Mouse (Mus musculus) heart, embryonic 14.5 days (tissue): ENCODE measurements around the gene Pkhd1. TPM values are rescaled to one million over a fixed set of nuclear protein-coding genes. Genes with fewer than 3 reads are reported as not detected.
"Not testable (repeated sequence)": the region's sequence is repeated elsewhere in the genome, so short reads cannot be mapped to it uniquely, and the experiment has no call there.

ENCODE experiments used
- ATAC-seq: fragments of 200-750 bp; cut with Nextera tagmentation; 2 replicates; pipeline ENCODE4 v1.8.0; 2017; ENCODE audit warnings: low read depth, moderate TSS enrichment; ENCODE audit not compliant: insufficient number of reproducible peaks, insufficient read depth, low FRiP score
- H3K27ac ChIP-seq, 2 experiments: fragments of 200-500 bp in 1 of 2; fragments of 300-500 bp in 1 of 2; sonication (generic) in 1 of 2; replicated peaks in 1 of 2; 2 replicates each; pipeline ENCODE4 v1.5.1; 2012 to 2014; ENCODE audit warnings: low read depth in 2 of 2, low read length in 2 of 2, control low read depth in 1 of 2, mild to moderate bottlenecking in 1 of 2, mixed read lengths in 1 of 2; ENCODE audit not compliant: control insufficient read depth in 1 of 2, insufficient read depth in 1 of 2
- H3K27me3 ChIP-seq: fragments of 300-500 bp; sonication (generic); 2 replicates; pipeline ENCODE4 v1.6.1; 2014; ENCODE audit warnings: mild to moderate bottlenecking, low read length, control low read depth; ENCODE audit not compliant: control insufficient read depth, insufficient read depth
- H3K36me3 ChIP-seq: fragments of 300-500 bp; sonication (generic); 2 replicates; pipeline ENCODE4 v1.6.1; 2014; ENCODE audit warnings: mild to moderate bottlenecking, control low read depth, low read length, mixed read lengths; ENCODE audit not compliant: control insufficient read depth, insufficient read depth
- H3K4me1 ChIP-seq, 2 experiments: fragments of 200-500 bp in 1 of 2; fragments of 300-500 bp in 1 of 2; sonication (generic) in 1 of 2; 2 replicates each; pipeline ENCODE4 v1.6.1; 2012 to 2014; ENCODE audit warnings: low read length in 2 of 2, control low read depth in 1 of 2, mixed read lengths in 1 of 2; ENCODE audit not compliant: control insufficient read depth in 2 of 2, insufficient read depth in 2 of 2
- H3K4me2 ChIP-seq: fragments of 300-500 bp; sonication (generic); 2 replicates; pipeline ENCODE4 v1.6.1; 2014; ENCODE audit warnings: mild to moderate bottlenecking, low read length
- H3K4me3 ChIP-seq, 2 experiments: fragments of 200-500 bp in 1 of 2; fragments of 300-500 bp in 1 of 2; sonication (generic) in 1 of 2; 2 replicates each; pipeline ENCODE4 v1.5.1; 2012 to 2014; ENCODE audit warnings: low read length in 2 of 2, mild to moderate bottlenecking in 2 of 2, control low read depth in 1 of 2, low read depth in 1 of 2, moderate library complexity in 1 of 2; ENCODE audit not compliant: control insufficient read depth in 1 of 2, insufficient read depth in 1 of 2
- H3K9ac ChIP-seq: fragments of 300-500 bp; sonication (generic); 2 replicates; pipeline ENCODE4 v1.6.1; 2014; ENCODE audit warnings: mild to moderate bottlenecking, low read length
- H3K9me3 ChIP-seq: fragments of 300-500 bp; sonication (generic); 2 replicates; pipeline ENCODE4 v1.6.1; 2016; ENCODE audit warnings: low read length, control low read depth; ENCODE audit not compliant: control insufficient read depth
- WGBS: fragments of 180-500 bp; shearing (Covaris S2); extraction: QIAGEN DNeasy Blood & Tissue Kit; methylation state at CpG from one replicate; pipeline ENCODE4 v1.1.7; 2014; 5-methylcytosine and 5-hydroxymethylcytosine counted together
- polyA plus RNA-seq: library from polyadenylated mRNA; unstranded; fragments of >200 nt; fragmentation: Nextera tagmentation; extraction: Ambion mirVana; gene quantifications from 2 replicates; pipeline ENCODE4 v1.2.1, GENCODE M21; 2014

The Pkhd1 gene
- polyA plus RNA-seq, 1 experiment from 2014 or later, result not detected

GRCm38 (mm10) chr1:20248169-20248568 lies 369.7 kb downstream of the Pkhd1 start:
- Histone ChIP-seq H3K36me3 (no peaks in the 10 kb centered on the region), H3K4me1 (no peaks in the 10 kb centered on the region), H3K9ac (no peak overlapping the region), H3K4me2 (no peak overlapping the region), H3K27me3 (no peaks in the 10 kb centered on the region), H3K27ac (no peak overlapping the region), H3K4me3 (no peak overlapping the region), H3K9me3 (no peaks in the 10 kb centered on the region)
- 35% methylated on average over 2 of the region's 2 CpGs for WGBS
- no peak for ATAC-seq

- H3K9me3 ChIP-seq, result no peaks in the 10 kb centered on the region
- no peaks in the 10 kb centered on the region for H3K4me1 ChIP-seq
- WGBS, result 62% methylated on average over 1 of the region's 1 CpGs
- no peak overlapping the region for H3K27ac ChIP-seq
- no peaks in the 10 kb centered on the region for H3K27me3 ChIP-seq
- H3K9ac ChIP-seq, result no peak overlapping the region
- H3K4me2 ChIP-seq, result no peak overlapping the region
- no peaks in the 10 kb centered on the region for H3K36me3 ChIP-seq
- no peak overlapping the region for H3K4me3 ChIP-seq
- ATAC-seq, result no peak
Observed at GRCm38 (mm10) chr1:20216681-20217080, 401.2 kb downstream of the Pkhd1 start.

GRCm38 (mm10) chr1:20190444-20190843 lies 427.4 kb downstream of the Pkhd1 start:
- H3K4me1 ChIP-seq, result no peaks in the 10 kb centered on the region
- no peak for ATAC-seq
- H3K9me3 ChIP-seq, result no peaks in the 10 kb centered on the region
- no peaks in the 10 kb centered on the region for H3K27me3 ChIP-seq
- H3K27ac ChIP-seq, result no peak overlapping the region
- WGBS, result 62% methylated on average over 9 of the region's 9 CpGs
- H3K4me2 ChIP-seq, result no peak overlapping the region
- no peak overlapping the region for H3K9ac ChIP-seq
- no peaks in the 10 kb centered on the region for H3K36me3 ChIP-seq
- no peak overlapping the region for H3K4me3 ChIP-seq

GRCm38 (mm10) chr1:20180157-20180556 lies 437.7 kb downstream of the Pkhd1 start:
- no peaks in the 10 kb centered on the region for H3K9me3 ChIP-seq
- H3K4me3 ChIP-seq, result no peak overlapping the region
- H3K4me1 ChIP-seq, result no peaks in the 10 kb centered on the region
- H3K27ac ChIP-seq, result no peak overlapping the region
- no peaks in the 10 kb centered on the region for H3K27me3 ChIP-seq
- WGBS, result 77% methylated on average over 8 of the region's 8 CpGs
- no peak overlapping the region for H3K4me2 ChIP-seq
- ATAC-seq, result no peak
- H3K36me3 ChIP-seq, result no peaks in the 10 kb centered on the region
- H3K9ac ChIP-seq, result no peak overlapping the region

- H3K9ac ChIP-seq, result no peak overlapping the region
- no peaks in the 10 kb centered on the region for H3K9me3 ChIP-seq
- no peaks in the 10 kb centered on the region for H3K4me1 ChIP-seq
- H3K4me3 ChIP-seq, result no peak overlapping the region
- 61% methylated on average over 4 of the region's 4 CpGs for WGBS
- no peak overlapping the region for H3K4me2 ChIP-seq
- no peak for ATAC-seq
- H3K27ac ChIP-seq, result no peak overlapping the region
- no peaks in the 10 kb centered on the region for H3K36me3 ChIP-seq
- H3K27me3 ChIP-seq, result no peaks in the 10 kb centered on the region
Observed at GRCm38 (mm10) chr1:20171199-20171598, 446.7 kb downstream of the Pkhd1 start.

GRCm38 (mm10) chr1:20150627-20151026 lies 467.2 kb downstream of the Pkhd1 start:
- H3K36me3 ChIP-seq, H3K27ac ChIP-seq, ATAC-seq, H3K4me2 ChIP-seq, H3K9me3 ChIP-seq, H3K9ac ChIP-seq, H3K4me3 ChIP-seq, H3K4me1 ChIP-seq, H3K27me3 ChIP-seq: not testable (repeated sequence)
- 88% methylated on average over 4 of the region's 4 CpGs for WGBS

GRCm38 (mm10) chr1:20150016-20150415 lies 467.8 kb downstream of the Pkhd1 start:
- Histone ChIP-seq H3K4me3 (no peak overlapping the region), H3K27ac (no peak overlapping the region), H3K4me2 (no peak overlapping the region), H3K9ac (no peak overlapping the region), H3K9me3 (no peaks in the 10 kb centered on the region), H3K27me3 (no peaks in the 10 kb centered on the region), H3K4me1 (no peaks in the 10 kb centered on the region), H3K36me3 (no peaks in the 10 kb centered on the region)
- WGBS, result 66% methylated on average over 2 of the region's 2 CpGs
- ATAC-seq, result no peak

- no peak overlapping the region for H3K4me3 ChIP-seq
- no peak overlapping the region for H3K27ac ChIP-seq
- H3K4me2 ChIP-seq, result no peak overlapping the region
- no peaks in the 10 kb centered on the region for H3K9me3 ChIP-seq
- 77% methylated on average over 3 of the region's 3 CpGs for WGBS
- no peak overlapping the region for H3K9ac ChIP-seq
- no peaks in the 10 kb centered on the region for H3K4me1 ChIP-seq
- H3K36me3 ChIP-seq, result no peaks in the 10 kb centered on the region
- H3K27me3 ChIP-seq, result no peaks in the 10 kb centered on the region
- ATAC-seq, result no peak
Observed at GRCm38 (mm10) chr1:20136205-20136604, 481.7 kb downstream of the Pkhd1 start.
